Mouse (Mus musculus) CD4-positive helper T cell, adult 2 months (primary cell): ENCODE data around the gene Ppm1a.
A peak's percentile ranks its signal among the peaks of the same experiment; 100 is the strongest.

Source experiments
- DNase-seq: peaks from one replicate; pipeline ENCODE4 v3.0.0-alpha.2; 2012; ENCODE audit warnings: low read depth, missing footprints, low spot score

Gene Ppm1a

GRCm38 (mm10) chr12:72757086-72757485 lies at the start of gene Ppm1a:
Ppm1a (plus strand) TSS chr12:72757455.
- no peak for DNase-seq

GRCm38 (mm10) chr12:72709981-72710380 lies 47.3 kb upstream of the Ppm1a start:
- DNase-seq: no peak

GRCm38 (mm10) chr12:72714896-72715295 lies 42.4 kb upstream of the Ppm1a start:
- no peak for DNase-seq

DNA sequence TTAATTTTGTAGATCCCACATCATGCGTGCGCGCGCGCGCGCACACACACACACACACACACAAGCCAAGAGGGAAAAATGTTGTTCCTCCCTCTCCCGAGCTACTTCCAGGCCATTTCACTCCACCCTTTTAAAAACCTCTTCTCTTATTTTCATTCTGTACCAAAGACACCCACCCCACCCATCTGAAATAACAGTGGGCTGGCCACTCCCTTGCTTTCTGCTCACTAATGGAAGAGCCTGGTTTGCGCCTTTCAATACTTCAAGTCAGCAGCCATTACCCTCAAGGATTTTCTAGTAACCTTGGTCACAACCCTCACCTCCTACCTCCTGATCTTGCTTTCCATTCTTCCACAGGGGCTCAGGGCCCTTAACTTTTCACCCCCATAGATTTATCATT lies 41.4 kb upstream of the Ppm1a start:
- no peak for DNase-seq

- no peak for DNase-seq
These were observed 38.2 kb upstream of the Ppm1a start for GRCm38 (mm10) chr12:72719046-72719445.

DNA sequence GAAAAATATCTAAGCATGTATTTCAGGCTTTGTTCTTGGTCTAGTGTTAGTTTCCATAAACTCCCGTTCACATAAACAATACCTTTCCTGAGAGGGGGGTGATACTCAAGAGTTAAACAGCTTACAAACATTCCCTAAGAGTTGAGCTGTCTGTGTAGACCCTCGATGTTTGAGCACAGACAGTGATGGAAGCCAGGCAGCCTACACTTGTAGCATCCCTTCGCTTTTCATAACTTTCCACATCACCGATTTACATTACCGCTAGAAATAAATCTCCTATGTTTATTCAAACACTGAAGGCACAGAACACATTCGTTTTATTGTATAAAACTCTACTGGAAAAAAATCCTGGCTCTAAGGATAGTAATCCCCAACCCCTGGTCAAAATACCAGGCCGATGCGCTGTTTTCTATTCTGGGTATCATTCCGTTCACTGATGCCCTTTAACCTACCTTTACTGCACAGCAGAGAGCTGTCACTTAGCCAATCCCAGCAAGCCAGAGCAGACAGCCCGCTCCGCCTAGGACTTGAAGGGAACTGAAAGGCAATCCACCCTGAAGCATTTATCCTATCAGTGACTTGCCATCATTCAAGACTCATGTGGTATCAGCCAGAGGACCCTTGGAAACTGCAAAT lies 37.7 kb upstream of the Ppm1a start:
- no peak for DNase-seq

- no peak for DNase-seq
These were observed 35.5 kb upstream of the Ppm1a start for GRCm38 (mm10) chr12:72721710-72722109.

- no peak for DNase-seq
These were observed 33.3 kb upstream of the Ppm1a start for GRCm38 (mm10) chr12:72723965-72724364.

DNA sequence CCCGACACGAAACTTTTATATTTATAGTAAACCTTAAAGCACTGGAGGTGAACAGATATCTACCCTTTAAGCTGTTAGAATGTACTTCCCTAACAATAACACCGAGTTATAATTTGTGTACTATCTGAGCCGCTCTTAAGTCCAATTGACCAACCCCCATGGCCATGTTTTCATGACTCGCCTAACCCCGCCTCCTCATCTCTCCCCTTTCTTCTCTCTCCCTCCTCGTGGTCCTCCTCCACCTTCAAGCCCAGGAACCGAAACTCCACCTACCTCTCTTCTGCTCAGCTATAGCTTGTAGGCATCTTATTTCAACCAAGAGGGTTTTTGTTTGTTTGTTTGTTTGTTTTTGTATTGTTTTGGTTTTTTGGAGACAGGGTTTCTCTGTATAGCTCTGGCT lies 30.2 kb upstream of the Ppm1a start:
- DNase-seq: no peak

DNA sequence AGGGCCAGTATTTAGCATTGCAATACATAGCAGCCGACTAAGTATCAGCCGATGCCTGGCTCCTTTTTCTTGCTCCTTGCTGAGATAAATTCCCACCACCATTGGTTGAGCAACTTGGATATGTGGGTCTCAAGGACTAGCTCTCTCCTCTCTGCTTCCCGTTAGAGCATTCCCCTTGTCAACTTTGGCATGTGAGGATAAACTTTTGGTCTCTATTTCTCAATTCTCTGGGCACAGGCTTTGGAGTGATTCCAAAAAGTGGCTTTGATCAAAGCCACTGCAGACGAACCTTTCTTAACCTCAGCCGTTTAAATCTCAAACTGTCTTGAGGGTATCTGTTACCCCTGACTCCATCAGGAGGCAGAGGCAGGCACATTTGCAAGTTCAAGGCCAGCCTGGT lies 29.6 kb upstream of the Ppm1a start:
- DNase-seq: no peak

GRCm38 (mm10) chr12:72734112-72734511 lies 23.1 kb upstream of the Ppm1a start:
- no peak for DNase-seq

- DNase-seq: no peak
These were observed 16.1 kb upstream of the Ppm1a start for GRCm38 (mm10) chr12:72741176-72741575.

DNA sequence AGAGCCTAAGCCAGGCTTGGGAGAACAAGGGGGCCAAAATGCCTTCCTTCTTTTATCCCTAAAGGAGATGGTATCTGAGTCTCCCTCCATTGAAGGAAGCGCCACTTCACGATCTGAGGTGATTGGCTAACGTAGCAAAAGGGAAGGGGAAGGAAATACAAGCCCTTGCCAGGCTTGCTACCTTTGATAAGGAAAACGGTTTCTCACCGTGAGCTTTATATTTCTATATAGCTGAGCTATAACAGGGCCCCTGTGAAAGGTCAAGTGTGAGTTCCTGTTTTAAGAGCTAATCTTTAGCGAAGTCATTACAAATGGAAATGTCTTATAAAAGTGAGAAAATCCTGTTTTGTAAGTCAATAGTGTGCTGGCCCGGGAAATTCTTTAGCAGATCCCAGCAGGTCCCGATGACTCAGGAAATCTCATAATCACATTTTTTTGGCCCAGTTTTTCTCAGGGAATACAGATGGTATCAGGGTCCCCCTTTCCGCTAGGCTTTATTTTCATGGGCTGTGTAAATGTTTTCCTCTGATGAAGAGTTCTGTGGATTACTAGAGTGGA lies 12.4 kb upstream of the Ppm1a start:
- DNase-seq: no peak

DNA sequence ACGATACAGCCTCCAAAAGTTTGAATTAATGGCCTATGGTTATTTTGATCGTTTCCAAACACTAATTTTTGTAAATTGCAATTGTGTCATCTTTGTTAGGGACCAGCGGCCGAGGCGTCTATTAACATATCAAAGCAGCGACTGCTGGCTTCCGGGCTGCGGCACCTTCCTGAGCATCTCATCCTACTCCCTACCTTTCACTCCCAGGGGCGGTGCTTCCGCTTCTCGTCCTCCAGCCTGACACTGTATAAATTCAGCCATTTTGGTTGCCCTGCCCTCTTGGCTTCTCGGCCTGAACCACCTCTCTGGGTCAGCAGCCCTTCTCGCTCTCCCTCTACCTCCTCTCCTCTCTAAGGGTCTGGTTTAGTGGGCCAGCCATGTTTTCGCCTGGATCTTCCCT lies 11.8 kb upstream of the Ppm1a start:
- no peak for DNase-seq

DNA sequence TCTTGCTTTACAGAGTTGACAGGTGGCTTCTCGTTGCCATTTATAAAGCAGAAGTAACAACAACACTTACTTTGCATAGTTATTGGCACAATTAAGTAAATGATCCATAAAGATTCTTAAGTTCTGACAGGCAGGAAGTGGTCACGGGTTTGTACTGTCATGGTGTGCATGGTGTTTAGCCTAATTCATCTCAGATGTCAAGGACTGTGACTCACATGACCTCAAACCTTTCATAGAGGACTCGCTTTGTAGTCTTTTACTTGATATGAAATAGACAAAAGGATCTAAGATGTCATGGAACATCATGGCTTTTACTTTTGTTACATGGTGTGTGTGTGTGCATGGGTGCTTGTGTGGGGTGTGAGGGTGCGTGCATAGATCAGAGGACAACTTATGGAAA lies 8.9 kb upstream of the Ppm1a start:
- no peak for DNase-seq

DNA sequence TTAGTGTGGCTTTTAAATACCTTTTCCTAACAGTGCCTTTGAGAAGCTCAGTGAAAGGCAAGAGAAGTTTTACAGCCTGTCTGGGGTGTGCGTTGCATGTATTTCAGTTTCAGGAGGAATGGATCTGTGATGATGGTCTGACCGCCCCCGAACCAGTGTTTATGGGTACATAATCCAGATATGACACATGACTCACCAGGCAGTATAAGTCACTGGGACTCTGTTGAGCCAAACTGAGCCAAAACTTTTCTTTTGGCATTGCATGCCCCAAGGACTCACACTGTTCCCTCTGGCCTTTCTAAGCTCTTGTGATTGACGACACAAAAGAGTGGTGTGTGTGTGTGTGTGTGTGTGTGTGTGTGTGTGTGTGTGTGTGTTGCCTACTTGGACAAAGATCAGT lies 8.4 kb upstream of the Ppm1a start:
- DNase-seq: no peak

DNA sequence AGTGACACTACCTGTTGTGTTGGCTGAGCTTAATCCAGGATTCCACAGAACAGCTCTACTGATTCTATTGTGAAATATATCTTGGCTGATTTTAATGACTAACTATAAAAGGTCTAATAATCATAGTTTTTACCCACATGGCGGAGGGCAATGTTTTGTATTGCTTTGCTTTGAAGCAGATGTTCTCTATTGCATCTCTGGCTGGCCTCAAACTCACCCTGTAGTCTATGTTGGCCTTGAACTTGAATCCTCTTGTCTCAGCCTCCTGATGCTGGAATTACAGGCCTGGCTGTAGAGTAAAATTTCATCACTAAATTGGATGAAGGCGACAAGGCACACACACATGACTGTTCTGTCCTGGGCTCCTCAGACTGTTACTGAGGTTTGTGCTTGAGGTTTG lies 7.8 kb upstream of the Ppm1a start:
- DNase-seq: no peak

DNA sequence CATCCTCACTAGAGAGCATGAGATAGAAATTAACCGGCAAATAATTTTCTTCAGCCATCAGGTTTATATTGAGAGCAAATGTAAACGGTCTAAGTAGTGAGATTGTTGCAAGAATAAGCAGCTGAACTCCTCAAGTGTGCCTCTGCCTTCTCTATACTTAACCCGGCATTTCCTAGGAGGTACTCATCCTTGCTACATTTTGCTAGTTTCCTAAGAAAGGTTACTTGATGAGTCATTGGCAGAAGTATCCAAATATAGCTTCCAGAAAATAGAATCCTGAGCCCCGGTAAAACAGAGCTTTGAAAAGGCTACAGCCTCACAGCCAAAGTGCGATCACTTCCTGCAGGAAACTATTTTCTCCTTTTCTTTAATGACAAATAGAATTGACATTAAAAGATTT lies 7.2 kb upstream of the Ppm1a start:
- no peak for DNase-seq

- no peak for DNase-seq
These were observed 6.6 kb upstream of the Ppm1a start for GRCm38 (mm10) chr12:72750606-72751005.

- DNase-seq: no peak
These were observed 341 bp downstream of the Ppm1a start for GRCm38 (mm10) chr12:72757596-72757995.

DNA sequence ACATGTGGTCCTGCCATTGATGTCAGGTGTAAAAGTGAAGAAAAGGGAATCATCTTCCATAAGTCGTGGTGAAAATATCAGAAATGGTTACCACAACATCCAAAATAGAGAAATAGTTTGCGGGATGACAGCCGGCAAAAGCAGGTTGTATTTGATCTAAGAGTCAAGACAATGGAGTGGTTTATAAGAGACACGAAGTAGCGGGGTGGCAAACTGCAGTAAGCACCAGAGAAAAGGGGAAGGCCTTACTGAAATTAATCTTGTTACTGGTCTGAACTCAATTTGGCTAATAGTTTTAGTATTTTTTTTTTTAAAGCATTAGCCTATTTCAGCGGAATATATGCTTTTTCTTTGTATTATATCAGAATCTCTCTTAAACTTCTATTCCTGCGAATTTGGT lies 2.7 kb downstream of the Ppm1a start:
- peak; percentile 8 for DNase-seq

- DNase-seq: peak; percentile 93
These were observed 3.3 kb downstream of the Ppm1a start for GRCm38 (mm10) chr12:72760376-72761229.

GRCm38 (mm10) chr12:72761230-72761648 lies 4.0 kb downstream of the Ppm1a start:
- DNase-seq: no peak
